Mouse (Mus musculus) small intestine, adult 2 months (tissue): Measurements from ENCODE around the gene Rac3.

Source experiments
- CTCF ChIP-seq: fragments of 200-500 bp; IDR thresholded peaks from 2 replicates; pipeline ENCODE4 v1.5.1; 2012; ENCODE audit warnings: low read depth, mild to moderate bottlenecking, control low read depth, inconsistent platforms, low read length, moderate library complexity, mixed read lengths; ENCODE audit not compliant: insufficient replicate concordance, insufficient read length; ENCODE audit errors: extremely low read depth
- POLR2A ChIP-seq: fragments of 200-500 bp; IDR thresholded peaks from 2 replicates; pipeline ENCODE4 v1.6.1; 2012; ENCODE audit warnings: low read depth, mild to moderate bottlenecking, control low read depth, inconsistent platforms, low read length, moderate library complexity

DNA sequence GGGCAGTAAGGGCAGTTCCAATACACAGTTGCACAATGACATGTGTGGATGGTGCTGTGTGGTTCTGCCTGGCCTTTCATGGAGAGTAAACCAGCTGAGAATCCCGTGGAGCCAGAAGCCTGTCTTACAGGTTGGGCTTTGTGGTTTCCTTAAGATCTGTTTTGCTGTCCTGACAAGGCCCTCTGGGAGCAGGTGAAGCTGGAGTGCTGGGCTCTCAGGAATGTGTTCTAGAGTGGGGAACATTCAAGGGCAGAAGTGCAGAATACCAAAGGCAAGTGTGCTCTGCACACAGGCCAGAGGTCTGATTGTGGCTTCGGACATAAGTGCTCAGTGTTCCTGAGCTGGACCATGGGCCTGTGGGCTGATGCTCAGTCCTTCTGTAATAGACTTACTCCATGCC is 36.6 kb upstream of the Rac3 start:
- TF ChIP-seq CTCF (no peak), POLR2A (no peak)
